Mouse (Mus musculus): Measurements from ENCODE around the gene Atrnl1. TPM values are rescaled to one million over a fixed set of nuclear protein-coding genes. Genes with fewer than 3 reads are reported as not detected.

The Atrnl1 gene
- polyA plus RNA-seq, 1 experiment, result 4.2 TPM

- TF ChIP-seq POLR2A (IDR thresholded peaks at IDR 0.05; ENCODE audit: borderline replicate concordance, control insufficient read depth, low read depth, low read length) (no peak), CTCF (IDR thresholded peaks at IDR 0.05; ENCODE audit: control insufficient read depth, insufficient read depth, low read length) (no peak)
- H3K4me3 ChIP-seq (replicated peaks; ENCODE audit: control insufficient read depth, low read depth, low read length), result no peak overlapping the region
- peak overlapping the region; percentile 49; the same call in 1 of the 2 replicates for H3K27ac ChIP-seq (ENCODE audit: control insufficient read depth, insufficient read depth, low read depth, low read length, poor library complexity)
- 42% methylated on average over 5 of the region's 5 CpGs for WGBS
- no peaks in the 10 kb centered on the region for H3K4me1 ChIP-seq (ENCODE audit: control insufficient read depth, insufficient read depth, low read length)
Measured at GRCm38 (mm10) chr19:58065001-58065314, 454.1 kb downstream of the Atrnl1 start.

DNA sequence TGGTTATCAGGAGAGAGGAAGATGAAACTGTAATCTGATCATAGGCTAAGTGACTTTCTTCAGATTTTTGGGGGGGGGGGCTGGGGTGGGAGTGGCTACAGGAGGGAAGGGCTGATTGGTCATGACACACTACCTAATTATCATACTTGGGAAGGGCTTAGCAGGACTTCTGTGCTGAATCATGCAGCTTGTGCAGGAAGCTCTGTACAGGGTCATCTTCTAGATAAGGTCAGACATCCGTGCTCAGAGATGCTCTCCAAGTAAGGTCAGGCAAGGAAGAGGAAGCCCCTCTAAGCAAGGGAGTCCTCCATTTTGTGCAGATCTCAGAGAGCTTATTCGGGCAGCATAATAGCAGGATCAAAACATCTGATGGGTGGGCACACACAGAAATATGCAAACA is 454.7 kb downstream of the Atrnl1 start:
- Histone ChIP-seq H3K4me1 (ENCODE audit: control insufficient read depth, insufficient read depth, low read length) (no peaks in the 10 kb centered on the region), H3K27ac (ENCODE audit: control insufficient read depth, insufficient read depth, low read depth, low read length, poor library complexity) (no peak overlapping the region), H3K4me3 (replicated peaks; ENCODE audit: control insufficient read depth, low read depth, low read length) (no peak overlapping the region)
- TF ChIP-seq CTCF (IDR thresholded peaks at IDR 0.05; ENCODE audit: control insufficient read depth, insufficient read depth, low read length), result no peak
- no peak for TF ChIP-seq POLR2A (IDR thresholded peaks at IDR 0.05; ENCODE audit: borderline replicate concordance, control insufficient read depth, low read depth, low read length)
- 56% methylated on average over 2 of the region's 2 CpGs for WGBS

DNA sequence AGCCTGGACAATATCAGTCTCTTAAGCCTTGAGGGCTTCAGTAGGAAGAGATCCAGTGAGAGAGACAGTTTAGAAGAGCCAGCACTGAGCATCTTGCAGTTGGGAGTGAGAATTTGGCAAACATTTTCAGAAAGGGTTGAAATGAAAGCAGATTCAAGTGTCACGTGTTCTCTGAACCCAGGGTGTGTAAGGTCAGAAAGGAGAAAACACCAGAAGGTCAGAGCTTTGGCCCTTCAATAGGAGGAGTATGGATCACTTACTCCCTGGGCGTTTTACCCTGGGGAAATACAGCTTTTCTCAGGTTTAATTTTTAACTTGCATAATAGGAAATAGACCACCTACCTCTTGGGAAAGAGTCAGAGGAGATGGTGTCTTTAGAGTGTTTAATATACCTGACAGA is 457.3 kb downstream of the Atrnl1 start:
- no peak for TF ChIP-seq POLR2A (IDR thresholded peaks at IDR 0.05; ENCODE audit: borderline replicate concordance, control insufficient read depth, low read depth, low read length)
- TF ChIP-seq CTCF (IDR thresholded peaks at IDR 0.05; ENCODE audit: control insufficient read depth, insufficient read depth, low read length), result no peak
- H3K4me3 ChIP-seq (replicated peaks; ENCODE audit: control insufficient read depth, low read depth, low read length), result no peak overlapping the region
- H3K27ac ChIP-seq (ENCODE audit: control insufficient read depth, insufficient read depth, low read depth, low read length, poor library complexity), result no peak overlapping the region
- WGBS, result 73% methylated on average over 2 of the region's 2 CpGs
- peaks cover 2% of the 10 kb centered on the region for H3K4me1 ChIP-seq (ENCODE audit: control insufficient read depth, insufficient read depth, low read length)

DNA sequence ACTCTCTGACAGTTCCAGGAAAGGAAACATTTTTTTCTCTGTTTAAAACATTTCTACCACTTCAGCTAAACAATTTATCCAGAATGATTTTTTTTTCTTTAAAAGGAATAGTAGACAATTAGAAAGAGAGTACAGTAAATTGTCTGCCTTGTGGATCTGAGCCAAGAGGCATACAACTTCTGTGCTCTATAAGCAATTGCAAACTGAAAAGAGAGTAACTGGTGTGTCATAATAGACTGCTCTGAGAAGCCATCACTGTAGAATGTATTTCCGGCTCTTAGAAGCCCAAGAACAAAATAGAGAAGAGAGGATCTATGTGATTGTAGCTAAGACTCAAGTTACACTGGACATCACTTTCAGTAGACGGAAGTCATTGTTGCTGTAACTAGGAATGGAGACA is 458.1 kb downstream of the Atrnl1 start:
- Histone ChIP-seq H3K4me3 (replicated peaks; ENCODE audit: control insufficient read depth, low read depth, low read length) (no peak overlapping the region), H3K27ac (ENCODE audit: control insufficient read depth, insufficient read depth, low read depth, low read length, poor library complexity) (no peak overlapping the region), H3K4me1 (ENCODE audit: control insufficient read depth, insufficient read depth, low read length) (peaks cover 5% of the 10 kb centered on the region)
- TF ChIP-seq CTCF (IDR thresholded peaks at IDR 0.05; ENCODE audit: control insufficient read depth, insufficient read depth, low read length), result no peak
- no peak for TF ChIP-seq POLR2A (IDR thresholded peaks at IDR 0.05; ENCODE audit: borderline replicate concordance, control insufficient read depth, low read depth, low read length)
- 70% methylated on average over 2 of the region's 2 CpGs for WGBS

GRCm38 (mm10) chr19:58072404-58072803 is 461.6 kb downstream of the Atrnl1 start:
- peaks cover 5% of the 10 kb centered on the region for H3K4me1 ChIP-seq (ENCODE audit: control insufficient read depth, insufficient read depth, low read length)
- 73% methylated on average over 5 of the region's 5 CpGs for WGBS
- TF ChIP-seq POLR2A (IDR thresholded peaks at IDR 0.05; ENCODE audit: borderline replicate concordance, control insufficient read depth, low read depth, low read length), result no peak
- TF ChIP-seq CTCF (IDR thresholded peaks at IDR 0.05; ENCODE audit: control insufficient read depth, insufficient read depth, low read length), result peak; percentile 17; the same call in 1 of the 2 replicates
- no peak overlapping the region for H3K4me3 ChIP-seq (replicated peaks; ENCODE audit: control insufficient read depth, low read depth, low read length)
- H3K27ac ChIP-seq (ENCODE audit: control insufficient read depth, insufficient read depth, low read depth, low read length, poor library complexity), result no peak overlapping the region

- 60% methylated on average over 9 of the region's 9 CpGs for WGBS
- TF ChIP-seq CTCF (IDR thresholded peaks at IDR 0.05; ENCODE audit: control insufficient read depth, insufficient read depth, low read length) (no peak), POLR2A (IDR thresholded peaks at IDR 0.05; ENCODE audit: borderline replicate concordance, control insufficient read depth, low read depth, low read length) (no peak)
- Histone ChIP-seq H3K27ac (ENCODE audit: control insufficient read depth, insufficient read depth, low read depth, low read length, poor library complexity) (peak overlapping the region; percentile 64), H3K4me1 (ENCODE audit: control insufficient read depth, insufficient read depth, low read length) (peaks cover 5% of the 10 kb centered on the region), H3K4me3 (replicated peaks; ENCODE audit: control insufficient read depth, low read depth, low read length) (no peak overlapping the region)
Measured at GRCm38 (mm10) chr19:58072846-58073245, 462.0 kb downstream of the Atrnl1 start.

DNA sequence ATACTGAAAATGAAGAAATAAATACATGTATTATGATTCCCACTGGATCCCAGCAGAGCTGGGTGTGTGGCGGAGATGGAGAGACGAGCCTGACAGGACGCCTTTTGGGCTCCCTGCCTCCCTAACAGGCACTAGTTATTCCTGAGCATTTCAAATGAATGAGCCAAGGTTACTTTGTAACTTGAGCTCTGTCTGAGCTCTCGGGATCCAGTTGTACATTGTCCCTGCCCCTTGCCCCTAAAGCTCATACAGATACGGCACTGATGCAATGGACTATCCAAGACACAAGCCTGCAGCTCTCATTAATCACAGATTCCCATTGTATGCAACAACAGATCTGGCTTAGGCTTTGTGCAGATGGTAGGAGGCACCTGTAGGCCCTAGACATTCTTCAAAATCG is 464.4 kb downstream of the Atrnl1 start:
- H3K27ac ChIP-seq (ENCODE audit: control insufficient read depth, insufficient read depth, low read depth, low read length, poor library complexity), result no peak overlapping the region
- no peak for TF ChIP-seq CTCF (IDR thresholded peaks at IDR 0.05; ENCODE audit: control insufficient read depth, insufficient read depth, low read length)
- TF ChIP-seq POLR2A (IDR thresholded peaks at IDR 0.05; ENCODE audit: borderline replicate concordance, control insufficient read depth, low read depth, low read length), result no peak
- 80% methylated on average over 6 of the region's 6 CpGs for WGBS
- H3K4me3 ChIP-seq (replicated peaks; ENCODE audit: control insufficient read depth, low read depth, low read length), result no peak overlapping the region
- H3K4me1 ChIP-seq (ENCODE audit: control insufficient read depth, insufficient read depth, low read length), result peaks cover 5% of the 10 kb centered on the region

GRCm38 (mm10) chr19:58076961-58077371 is 466.1 kb downstream of the Atrnl1 start:
- Histone ChIP-seq H3K4me3 (replicated peaks; ENCODE audit: control insufficient read depth, low read depth, low read length) (no peak overlapping the region), H3K4me1 (ENCODE audit: control insufficient read depth, insufficient read depth, low read length) (peaks cover 5% of the 10 kb centered on the region), H3K27ac (ENCODE audit: control insufficient read depth, insufficient read depth, low read depth, low read length, poor library complexity) (no peak overlapping the region)
- no peak for TF ChIP-seq CTCF (IDR thresholded peaks at IDR 0.05; ENCODE audit: control insufficient read depth, insufficient read depth, low read length)
- no peak for TF ChIP-seq POLR2A (IDR thresholded peaks at IDR 0.05; ENCODE audit: borderline replicate concordance, control insufficient read depth, low read depth, low read length)
- WGBS, result 91% methylated on average over 14 of the region's 14 CpGs

GRCm38 (mm10) chr19:58077529-58078070 is 466.8 kb downstream of the Atrnl1 start:
- 89% methylated on average over 10 of the region's 10 CpGs for WGBS
- TF ChIP-seq POLR2A (IDR thresholded peaks at IDR 0.05; ENCODE audit: borderline replicate concordance, control insufficient read depth, low read depth, low read length), result no peak
- TF ChIP-seq CTCF (IDR thresholded peaks at IDR 0.05; ENCODE audit: control insufficient read depth, insufficient read depth, low read length), result no peak
- H3K4me3 ChIP-seq (replicated peaks; ENCODE audit: control insufficient read depth, low read depth, low read length), result no peak overlapping the region
- H3K4me1 ChIP-seq (ENCODE audit: control insufficient read depth, insufficient read depth, low read length), result peaks cover 5% of the 10 kb centered on the region
- H3K27ac ChIP-seq (ENCODE audit: control insufficient read depth, insufficient read depth, low read depth, low read length, poor library complexity), result no peak overlapping the region

All from bone marrow, adult 2 months (tissue).